Mouse (Mus musculus): ENCODE data around the gene Plekhg4. TPM values are rescaled to one million over a fixed set of nuclear protein-coding genes. Genes with fewer than 3 reads are reported as not detected.

Gene Plekhg4
- polyA plus RNA-seq, 1 experiment from 2014 or later, result 0.39 TPM

DNA sequence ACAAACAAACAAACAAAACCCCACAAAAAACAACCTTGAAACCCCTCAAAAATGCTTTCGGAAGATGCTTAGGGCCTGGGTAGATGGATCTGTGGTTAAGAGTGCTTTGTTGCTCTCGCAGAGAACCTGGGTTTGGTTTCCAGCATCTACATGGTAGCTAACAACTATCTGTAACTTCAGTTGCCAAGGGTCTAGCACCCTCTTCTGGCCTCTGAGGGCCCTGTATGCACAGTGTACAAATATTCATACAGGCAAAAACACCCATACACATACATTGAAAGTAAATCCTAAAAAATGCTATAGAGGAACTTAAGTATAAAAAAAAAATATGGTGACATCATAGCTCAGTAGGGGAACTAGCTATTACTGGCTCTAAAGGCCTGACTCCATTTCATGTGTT lies 11.0 kb downstream of the Plekhg4 start:
- H3K9ac ChIP-seq, result no peak overlapping the region
- peaks cover 21% of the 10 kb centered on the region for H3K4me1 ChIP-seq
- 96% methylated on average over 2 of the region's 2 CpGs for WGBS
- no peaks in the 10 kb centered on the region for H3K9me3 ChIP-seq (replicated peaks)
- no peak for ATAC-seq (replicated peaks; ENCODE audit: low FRiP score)
- H3K4me3 ChIP-seq (replicated peaks), result no peak overlapping the region
- H3K27ac ChIP-seq, result no peak overlapping the region
- no peaks in the 10 kb centered on the region for H3K36me3 ChIP-seq
- H3K4me2 ChIP-seq, result no peak overlapping the region
- no peaks in the 10 kb centered on the region for H3K27me3 ChIP-seq

DNA sequence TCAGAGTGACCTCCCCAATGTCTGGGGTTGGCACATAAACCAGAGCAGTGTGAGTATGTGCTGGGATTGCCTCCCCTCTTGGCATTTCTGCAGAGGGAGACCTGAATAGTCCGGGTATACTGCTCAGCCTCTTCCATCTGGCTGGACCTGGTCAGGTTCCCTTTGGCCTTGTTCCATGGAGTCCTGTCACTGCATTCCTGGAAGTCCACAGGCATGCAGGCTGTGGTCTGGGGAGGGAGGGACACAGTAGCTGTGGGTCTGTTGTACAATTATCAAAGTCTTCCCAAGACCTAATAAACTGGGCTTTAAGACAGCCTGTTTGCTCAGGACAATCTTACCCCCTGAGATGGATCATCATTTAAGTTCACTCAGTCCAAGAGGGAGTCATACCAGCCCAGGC lies 14.1 kb downstream of the Plekhg4 start:
- no peak overlapping the region for H3K4me2 ChIP-seq
- H3K36me3 ChIP-seq, result no peaks in the 10 kb centered on the region
- ATAC-seq (replicated peaks; ENCODE audit: low FRiP score), result 0 out of 2 replicates have a peak, but pooled peaks have one; percentile 25
- no peaks in the 10 kb centered on the region for H3K27me3 ChIP-seq
- H3K9ac ChIP-seq, result no peak overlapping the region
- no peak overlapping the region for H3K4me3 ChIP-seq (replicated peaks)
- WGBS, result 86% methylated on average over 1 of the region's 1 CpGs
- no peaks in the 10 kb centered on the region for H3K9me3 ChIP-seq (replicated peaks)
- H3K4me1 ChIP-seq, result peaks cover 20% of the 10 kb centered on the region
- H3K27ac ChIP-seq, result no peak overlapping the region

- H3K36me3 ChIP-seq, result no peaks in the 10 kb centered on the region
- H3K9me3 ChIP-seq (replicated peaks), result no peaks in the 10 kb centered on the region
- H3K27me3 ChIP-seq, result no peaks in the 10 kb centered on the region
- H3K4me2 ChIP-seq, result no peak overlapping the region
- H3K27ac ChIP-seq, result no peak overlapping the region
- no peak overlapping the region for H3K4me3 ChIP-seq (replicated peaks)
- peaks cover 20% of the 10 kb centered on the region for H3K4me1 ChIP-seq
- ATAC-seq (replicated peaks; ENCODE audit: low FRiP score), result no peak
- WGBS, result 63% methylated on average over 6 of the region's 6 CpGs
- H3K9ac ChIP-seq, result no peak overlapping the region
Observed at GRCm38 (mm10) chr8:105389096-105389495, 16.0 kb downstream of the Plekhg4 start.

DNA sequence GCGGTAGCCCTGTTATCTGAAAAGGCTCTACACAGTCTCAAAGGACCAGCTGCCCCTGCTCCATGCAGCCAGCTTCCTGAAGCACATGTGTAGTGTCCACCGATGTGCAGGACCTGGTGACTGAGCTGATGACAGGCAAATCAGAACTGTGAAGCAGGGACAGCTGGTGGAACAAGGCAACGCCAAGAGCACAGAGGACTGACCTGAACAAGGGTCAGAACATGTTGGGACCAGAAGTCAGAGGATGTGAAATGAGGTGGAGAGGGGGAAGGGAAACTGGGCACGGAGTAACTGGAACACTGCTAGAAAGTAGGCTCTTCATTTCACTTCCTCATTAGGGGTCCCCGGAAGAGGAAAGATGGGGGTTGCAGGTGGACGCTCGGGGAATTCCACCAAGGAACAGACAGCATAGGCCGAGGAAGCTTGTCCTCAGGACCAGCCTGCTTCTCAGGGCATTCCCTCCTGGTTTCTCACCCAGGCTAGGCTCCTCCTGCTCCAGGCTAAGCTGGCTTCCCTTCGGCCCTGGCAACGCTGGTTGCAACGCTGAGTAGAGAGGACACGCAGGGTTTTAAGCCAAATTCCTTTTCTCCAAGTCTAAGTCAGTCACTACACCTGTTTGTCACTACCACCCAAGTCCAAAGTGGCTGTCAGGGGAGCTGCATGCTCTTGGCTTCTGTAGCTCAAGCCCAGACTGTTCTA lies 20.2 kb downstream of the Plekhg4 start:
- no peak overlapping the region for H3K4me2 ChIP-seq
- no peaks in the 10 kb centered on the region for H3K36me3 ChIP-seq
- no peak for ATAC-seq (replicated peaks; ENCODE audit: low FRiP score)
- H3K4me3 ChIP-seq (replicated peaks), result no peak overlapping the region
- no peak overlapping the region for H3K9ac ChIP-seq
- H3K4me1 ChIP-seq, result peaks cover 3% of the 10 kb centered on the region; the same call in 1 of the 2 replicates
- 82% methylated on average over 12 of the region's 12 CpGs for WGBS
- no peaks in the 10 kb centered on the region for H3K27me3 ChIP-seq
- H3K9me3 ChIP-seq (replicated peaks), result no peaks in the 10 kb centered on the region
- no peak overlapping the region for H3K27ac ChIP-seq

DNA sequence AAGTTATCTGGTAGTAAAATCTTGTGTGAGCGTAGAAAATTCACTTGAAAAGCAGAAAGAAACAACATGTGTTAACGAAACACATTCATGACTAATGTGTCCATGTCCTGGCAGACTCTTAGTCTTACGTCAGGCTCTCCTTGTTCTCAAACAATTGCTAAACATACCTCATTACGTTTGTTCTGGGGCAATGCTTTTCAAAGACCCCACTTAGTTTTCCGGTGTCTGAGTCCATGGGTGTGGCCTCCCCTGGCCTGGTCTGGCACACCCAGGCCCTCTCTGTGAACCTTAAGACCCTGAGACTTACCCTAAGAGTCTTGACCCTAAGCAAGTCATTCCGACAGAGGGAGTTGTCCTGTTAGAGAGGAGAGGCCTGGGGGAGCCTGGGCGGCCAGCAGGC lies 20.8 kb downstream of the Plekhg4 start:
- no peaks in the 10 kb centered on the region for H3K27me3 ChIP-seq
- WGBS, result 70% methylated on average over 7 of the region's 7 CpGs
- no peak overlapping the region for H3K27ac ChIP-seq
- no peak overlapping the region for H3K4me3 ChIP-seq (replicated peaks)
- H3K9me3 ChIP-seq (replicated peaks), result no peaks in the 10 kb centered on the region
- H3K36me3 ChIP-seq, result no peaks in the 10 kb centered on the region
- H3K9ac ChIP-seq, result no peak overlapping the region
- 0 out of 2 replicates have a peak, but pooled peaks cover 3% of the 10 kb centered on the region for H3K4me1 ChIP-seq
- H3K4me2 ChIP-seq, result no peak overlapping the region
- no peak for ATAC-seq (replicated peaks; ENCODE audit: low FRiP score)

DNA sequence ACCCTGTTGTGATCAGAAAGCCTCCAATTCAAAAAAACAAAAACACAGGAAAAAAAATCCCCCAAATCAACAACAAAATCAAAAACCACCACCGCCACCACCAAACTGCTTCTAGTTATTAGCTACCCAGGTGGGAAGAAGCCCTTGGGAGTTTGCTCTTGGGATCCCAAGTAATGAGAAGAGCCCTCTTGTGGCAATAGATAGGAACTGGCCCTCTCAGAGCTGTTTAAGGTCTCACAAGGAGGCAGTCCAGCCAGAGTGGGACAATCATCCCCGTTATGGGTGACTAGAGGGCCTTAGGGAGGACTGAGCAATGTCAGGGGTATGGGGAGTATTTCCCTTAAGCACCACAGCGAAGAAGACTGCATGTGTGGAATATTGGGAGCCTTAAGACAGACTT lies 24.7 kb downstream of the Plekhg4 start:
- 26% methylated on average over 3 of the region's 3 CpGs for WGBS
- H3K27me3 ChIP-seq, result no peaks in the 10 kb centered on the region
- H3K9me3 ChIP-seq (replicated peaks), result no peaks in the 10 kb centered on the region
- H3K4me2 ChIP-seq, result no peak overlapping the region
- H3K4me3 ChIP-seq (replicated peaks), result no peak overlapping the region
- no peak for ATAC-seq (replicated peaks; ENCODE audit: low FRiP score)
- H3K36me3 ChIP-seq, result no peaks in the 10 kb centered on the region
- 0 out of 2 replicates have a peak, but pooled peaks cover 3% of the 10 kb centered on the region for H3K4me1 ChIP-seq
- no peak overlapping the region for H3K9ac ChIP-seq
- no peak overlapping the region for H3K27ac ChIP-seq

DNA sequence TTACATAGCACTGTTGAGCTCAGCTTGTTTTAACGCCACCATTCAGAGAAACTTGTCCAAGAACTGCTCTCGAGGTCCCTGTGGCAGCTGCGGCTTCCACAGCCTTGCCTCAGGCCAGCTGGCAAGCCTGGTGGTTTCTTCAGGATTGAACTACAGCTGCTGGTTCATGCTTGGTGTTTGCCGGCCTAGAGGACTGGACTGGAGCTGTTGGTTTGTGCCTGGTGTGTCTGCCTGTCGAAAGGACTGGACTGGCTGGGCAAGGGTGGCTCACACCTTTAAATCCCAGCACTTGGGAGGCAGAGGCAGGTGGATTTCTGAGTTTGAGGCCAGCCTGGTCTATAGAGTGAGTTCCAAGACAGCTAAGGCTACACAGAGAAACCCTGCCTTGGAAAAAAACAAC lies 26.9 kb downstream of the Plekhg4 start:
- Histone ChIP-seq H3K9me3 (replicated peaks) (no peaks in the 10 kb centered on the region), H3K4me2 (no peak overlapping the region), H3K4me3 (replicated peaks) (no peak overlapping the region), H3K36me3 (no peaks in the 10 kb centered on the region), H3K27ac (no peak overlapping the region), H3K4me1 (0 out of 2 replicates have a peak, but pooled peaks cover 3% of the 10 kb centered on the region), H3K27me3 (no peaks in the 10 kb centered on the region), H3K9ac (no peak overlapping the region)
- 90% methylated on average over 5 of the region's 5 CpGs for WGBS
- no peak for ATAC-seq (replicated peaks; ENCODE audit: low FRiP score)

DNA sequence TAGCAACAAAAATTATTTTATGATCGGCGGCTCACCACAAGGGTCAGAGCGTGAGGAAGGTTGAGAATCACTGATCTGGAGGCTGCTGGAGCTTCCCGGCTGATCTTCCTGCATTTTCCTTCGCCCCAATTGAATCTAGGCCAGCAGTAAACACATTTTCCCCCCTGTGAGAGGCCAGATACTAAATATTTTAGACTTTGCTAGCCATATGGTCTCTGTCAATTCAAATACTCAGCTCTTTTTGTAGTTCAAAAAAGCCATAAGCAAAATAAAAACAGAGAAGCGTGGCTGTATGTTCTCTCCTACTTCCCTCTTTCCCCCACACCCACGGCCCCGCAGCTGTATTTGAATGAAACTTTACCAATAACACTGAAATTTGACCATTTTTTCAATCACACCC lies 30.4 kb downstream of the Plekhg4 start:
- Histone ChIP-seq H3K4me3 (replicated peaks) (no peak overlapping the region), H3K4me2 (no peak overlapping the region), H3K27me3 (no peaks in the 10 kb centered on the region), H3K9ac (no peak overlapping the region), H3K9me3 (replicated peaks) (no peaks in the 10 kb centered on the region), H3K36me3 (no peaks in the 10 kb centered on the region), H3K4me1 (0 out of 2 replicates have a peak, but pooled peaks cover 6% of the 10 kb centered on the region), H3K27ac (0 out of 2 replicates have a peak overlapping the region, but pooled peaks have one; percentile 20)
- no peak for ATAC-seq (replicated peaks; ENCODE audit: low FRiP score)
- 73% methylated on average over 8 of the region's 8 CpGs for WGBS

DNA sequence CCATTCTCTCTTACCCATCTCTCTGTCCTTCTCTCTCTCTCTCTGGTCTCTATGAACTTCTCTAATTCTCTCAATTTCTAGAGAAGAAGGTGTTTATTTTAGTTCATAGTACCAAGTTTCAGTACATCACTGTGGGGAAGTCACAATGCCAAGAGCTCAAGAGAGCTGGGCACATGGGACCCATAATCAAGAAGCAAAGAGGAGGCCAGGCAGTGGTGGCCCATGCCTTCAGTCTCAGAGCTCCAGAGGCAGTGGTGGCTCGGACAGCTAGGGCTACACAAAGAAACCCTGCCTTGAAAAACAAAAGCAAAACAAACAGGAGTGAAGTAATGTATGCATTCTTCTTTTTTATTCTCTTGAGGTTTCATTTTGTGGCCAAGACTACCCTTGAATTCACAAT lies 31.4 kb downstream of the Plekhg4 start:
- Histone ChIP-seq H3K9ac (no peak overlapping the region), H3K4me2 (no peak overlapping the region), H3K4me3 (replicated peaks) (no peak overlapping the region), H3K27me3 (no peaks in the 10 kb centered on the region), H3K9me3 (replicated peaks) (no peaks in the 10 kb centered on the region), H3K4me1 (0 out of 2 replicates have a peak, but pooled peaks cover 6% of the 10 kb centered on the region), H3K27ac (no peak overlapping the region), H3K36me3 (no peaks in the 10 kb centered on the region)
- ATAC-seq (replicated peaks; ENCODE audit: low FRiP score), result no peak
- WGBS, result 83% methylated on average over 1 of the region's 1 CpGs

GRCm38 (mm10) chr8:105406416-105406815 lies 33.3 kb downstream of the Plekhg4 start:
- WGBS, result 61% methylated on average over 10 of the region's 10 CpGs
- 0 out of 2 replicates have a peak, but pooled peaks cover 6% of the 10 kb centered on the region for H3K4me1 ChIP-seq
- H3K4me3 ChIP-seq (replicated peaks), result no peak overlapping the region
- no peak overlapping the region for H3K4me2 ChIP-seq
- H3K9me3 ChIP-seq (replicated peaks), result no peaks in the 10 kb centered on the region
- no peak for ATAC-seq (replicated peaks; ENCODE audit: low FRiP score)
- H3K27me3 ChIP-seq, result no peaks in the 10 kb centered on the region
- no peak overlapping the region for H3K9ac ChIP-seq
- H3K36me3 ChIP-seq, result no peaks in the 10 kb centered on the region
- peak overlapping the region; percentile 39; the same call in 1 of the 2 replicates for H3K27ac ChIP-seq

DNA sequence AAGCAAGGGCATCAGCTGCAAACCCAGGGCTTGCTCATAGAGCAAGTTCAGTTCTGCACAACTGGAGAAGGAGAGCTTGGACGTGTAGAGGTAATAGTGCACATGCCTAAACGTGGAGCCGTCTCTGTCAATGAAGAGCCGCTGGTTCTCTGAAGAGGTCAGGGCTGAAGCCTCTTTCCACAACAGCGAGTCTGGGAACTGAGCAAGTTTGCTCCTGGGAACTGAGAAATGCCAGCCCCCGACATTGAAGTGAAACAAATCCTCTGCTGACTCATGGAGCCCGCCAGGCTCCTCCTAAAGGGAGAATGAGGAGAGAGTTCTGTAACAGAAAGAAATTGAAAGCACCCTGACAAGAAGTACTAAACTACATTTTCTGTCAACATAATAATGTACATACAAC lies 35.3 kb downstream of the Plekhg4 start:
- 58% methylated on average over 7 of the region's 7 CpGs for WGBS
- Histone ChIP-seq H3K27me3 (peaks cover 15% of the 10 kb centered on the region), H3K27ac (no peak overlapping the region), H3K9ac (no peak overlapping the region), H3K4me3 (replicated peaks) (no peak overlapping the region), H3K36me3 (no peaks in the 10 kb centered on the region), H3K9me3 (replicated peaks) (no peaks in the 10 kb centered on the region), H3K4me2 (no peak overlapping the region), H3K4me1 (peaks cover 9% of the 10 kb centered on the region)
- ATAC-seq (replicated peaks; ENCODE audit: low FRiP score), result no peak

DNA sequence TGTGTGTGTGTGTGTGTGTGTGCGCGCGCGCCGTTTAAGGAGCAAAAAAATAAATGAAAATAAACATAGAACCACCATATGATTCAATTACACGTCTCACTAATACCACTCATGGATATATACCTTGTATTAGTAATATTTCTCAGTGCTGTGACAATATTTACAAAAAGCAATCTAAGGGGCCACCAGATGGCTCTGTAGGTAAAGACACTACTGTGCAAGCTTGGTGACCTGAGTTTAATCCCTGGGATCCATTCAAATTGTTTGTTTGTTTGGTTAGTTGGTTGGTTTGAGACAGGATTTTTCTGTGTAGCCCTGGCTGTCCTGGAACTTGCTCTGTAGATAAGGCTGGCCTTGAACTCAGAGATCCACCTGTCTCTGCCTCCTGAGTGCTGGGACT lies 36.9 kb downstream of the Plekhg4 start:
- 95% methylated on average over 6 of the region's 6 CpGs for WGBS
- H3K4me2 ChIP-seq, result no peak overlapping the region
- no peak for ATAC-seq (replicated peaks; ENCODE audit: low FRiP score)
- H3K4me3 ChIP-seq (replicated peaks), result no peak overlapping the region
- no peaks in the 10 kb centered on the region for H3K36me3 ChIP-seq
- H3K27me3 ChIP-seq, result peaks cover 31% of the 10 kb centered on the region
- no peaks in the 10 kb centered on the region for H3K9me3 ChIP-seq (replicated peaks)
- H3K9ac ChIP-seq, result no peak overlapping the region
- H3K4me1 ChIP-seq, result peaks cover 15% of the 10 kb centered on the region
- H3K27ac ChIP-seq, result no peak overlapping the region

DNA sequence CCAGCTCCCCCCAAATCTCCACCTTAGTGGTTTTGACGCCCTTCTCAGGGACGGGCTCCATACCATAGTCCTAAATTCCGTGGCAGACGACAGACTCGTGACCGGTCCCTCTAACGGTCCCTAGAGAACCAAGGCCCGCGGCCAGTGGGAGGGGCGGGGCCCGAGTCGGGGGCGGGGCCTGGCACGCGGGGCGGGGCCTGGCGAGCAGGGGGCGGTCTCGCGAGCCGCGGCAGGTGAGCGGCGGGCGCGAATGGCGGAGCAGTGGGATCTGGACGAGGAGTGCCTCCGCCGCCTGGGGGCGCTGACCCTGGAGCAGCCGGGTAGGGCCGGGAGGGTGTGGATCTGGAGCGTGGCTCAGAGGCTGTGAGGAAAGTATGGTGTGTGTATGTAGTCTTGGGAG lies 40.3 kb downstream of the Plekhg4 start, which contains the start of the genes Kctd19 and Lrrc36:
Kctd19 (minus strand) TSS at position 112 of the 400 bp plus-strand sequence.
Lrrc36 (plus strand) TSS at position 181 of the 400 bp plus-strand sequence.
- H3K4me2 ChIP-seq, result peak within 1 kb of the TSS; percentile 77
- H3K9me3 ChIP-seq (replicated peaks), result no peaks in the 10 kb centered on the region
- peaks cover 9% of the 10 kb centered on the region for H3K4me1 ChIP-seq
- peak within 1 kb of the TSS; percentile 39 for H3K4me3 ChIP-seq (replicated peaks)
- H3K36me3 ChIP-seq, result no peaks in the 10 kb centered on the region
- H3K27ac ChIP-seq, result no peak within 1 kb of the TSS
- peak; percentile 69 for ATAC-seq (replicated peaks; ENCODE audit: low FRiP score)
- H3K9ac ChIP-seq, result 0 out of 2 replicates have a peak within 1 kb of the TSS, but pooled peaks have one; percentile 3
- H3K27me3 ChIP-seq, result peaks cover 40% of the 10 kb centered on the region
- 1% methylated on average over 34 of the region's 34 CpGs for WGBS
